Mouse (Mus musculus) spleen, adult 2 months (tissue): ENCODE measurements around the gene Myo10.

Experiments used
- CTCF ChIP-seq: fragments of 200-500 bp; IDR thresholded peaks from 2 replicates; pipeline ENCODE4 v1.5.1; 2011; ENCODE audit warnings: mild to moderate bottlenecking, inconsistent platforms; ENCODE audit not compliant: insufficient read depth, insufficient read length, insufficient replicate concordance; ENCODE audit errors: extremely low read depth
- POLR2A ChIP-seq: fragments of 200-500 bp; IDR thresholded peaks from 2 replicates; pipeline ENCODE4 v1.6.1; 2011; ENCODE audit warnings: low read depth, low read length, inconsistent platforms

DNA sequence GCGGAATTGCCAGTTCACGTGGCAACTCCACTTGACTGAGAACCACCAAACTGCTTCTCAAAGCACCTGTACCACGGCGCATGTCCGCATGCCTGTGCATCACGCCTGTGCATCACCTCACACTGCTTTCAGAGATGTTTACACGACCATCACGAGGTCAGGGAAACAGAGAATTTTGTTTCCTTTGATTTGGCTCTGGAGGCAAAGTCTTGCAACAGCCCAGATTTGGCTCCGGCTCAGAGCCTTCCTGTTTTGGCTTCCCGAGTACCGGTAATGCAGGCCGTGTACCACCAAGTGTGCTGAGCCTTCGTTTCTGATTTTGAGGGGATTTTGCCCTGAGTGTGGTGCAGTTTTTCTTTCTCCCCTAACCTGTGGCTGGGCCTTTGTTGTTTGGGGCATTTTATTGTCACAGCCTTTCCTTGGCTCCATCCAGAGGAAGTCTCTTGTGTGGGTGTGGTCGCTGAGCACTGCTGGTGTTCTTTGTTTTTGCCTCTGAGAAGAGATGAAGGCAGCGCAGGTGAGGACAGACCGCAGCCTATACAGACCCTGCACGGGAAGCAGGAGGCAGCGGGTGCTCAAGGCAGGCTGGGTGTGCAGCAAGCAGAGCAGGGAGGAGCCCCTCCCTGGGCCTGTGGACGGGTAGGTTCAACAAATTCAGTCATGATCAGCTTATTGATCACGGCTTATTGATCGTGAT is 70.1 kb downstream of the Myo10 start:
- TF ChIP-seq POLR2A, result no peak
- no peak for TF ChIP-seq CTCF
